Mouse (Mus musculus) CH12.LX (cell line): ENCODE results near the gene Ms4a18.

ENCODE experiments used
- CHD1 ChIP-seq: IDR thresholded peaks from 2 replicates; pipeline ENCODE4 v1.6.1; 2012; ENCODE audit warnings: low read depth, low read length, improper control_type of control experiment, inconsistent platforms
- POLR2A ChIP-seq: IDR thresholded peaks from 2 replicates; pipeline ENCODE4 v1.6.1; 2011; ENCODE audit warnings: low read depth, mild to moderate bottlenecking, improper control_type of control experiment, low read length
- POLR2AphosphoS2 ChIP-seq: IDR thresholded peaks from 2 replicates; pipeline ENCODE4 v1.6.1; 2011; ENCODE audit warnings: low read depth, low read length, improper control_type of control experiment

DNA sequence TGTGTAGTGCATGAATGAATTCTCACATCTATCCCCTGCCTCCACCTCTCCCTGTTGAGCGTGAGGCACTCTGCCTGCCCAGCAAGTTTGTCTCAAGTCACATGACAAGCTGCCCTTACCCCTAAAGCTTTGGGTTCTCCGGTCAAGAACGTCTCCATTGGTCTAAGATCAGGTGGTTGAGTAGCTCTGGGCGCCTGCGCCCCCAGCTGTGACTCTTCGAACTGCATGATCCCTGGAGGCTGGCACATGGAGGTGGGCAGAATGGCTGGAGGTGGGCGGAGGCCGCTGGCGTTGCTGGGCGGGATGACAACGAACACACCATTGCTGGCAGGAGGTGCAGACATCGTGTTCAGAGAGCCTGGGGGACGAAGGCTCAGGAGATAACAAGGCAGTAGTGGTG is 33.3 kb downstream of the Ms4a18 start:
- TF ChIP-seq POLR2AphosphoS2, result no peak
- TF ChIP-seq POLR2A, result no peak
- no peak for TF ChIP-seq CHD1
